Mouse (Mus musculus) embryonic fibroblast, embryonic 13.5 days (primary cell): ENCODE measurements around the gene Ddx39b.

Experiments used
- CTCF ChIP-seq: IDR thresholded peaks from 2 replicates; pipeline ENCODE4 v1.5.1; 2011; ENCODE audit warnings: mild to moderate bottlenecking, control low read depth, low read length, moderate library complexity, borderline replicate concordance; ENCODE audit not compliant: insufficient read depth
- POLR2A ChIP-seq: IDR thresholded peaks from 2 replicates; pipeline ENCODE4 v1.6.1; 2011; ENCODE audit warnings: low read depth, mild to moderate bottlenecking, control low read depth, low read length, moderate library complexity

DNA sequence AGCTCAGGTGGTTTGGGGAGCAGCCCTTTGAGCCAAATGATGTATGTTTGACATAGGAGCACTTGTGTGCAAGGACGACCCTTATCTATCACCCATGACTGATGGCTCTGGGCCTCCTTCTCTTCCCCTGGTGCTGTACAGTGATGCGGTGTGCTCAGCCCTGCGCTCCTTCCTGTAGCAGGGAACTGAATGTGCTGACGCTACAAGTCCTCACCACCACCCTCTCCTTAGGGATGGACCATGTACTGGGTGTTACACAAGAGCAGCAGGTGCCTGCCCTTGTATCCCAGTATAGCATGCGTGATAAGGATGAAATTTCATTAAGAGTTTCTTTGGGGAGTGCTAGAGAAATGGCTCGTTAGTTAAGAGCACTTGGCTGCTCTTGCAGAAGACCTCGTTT, 5.6 kb downstream of the Ddx39b start:
- no peak for TF ChIP-seq CTCF
- no peak for TF ChIP-seq POLR2A
